24 mouse cellular contexts compared by ENCODE assay signal in the genomic region with DNA sequence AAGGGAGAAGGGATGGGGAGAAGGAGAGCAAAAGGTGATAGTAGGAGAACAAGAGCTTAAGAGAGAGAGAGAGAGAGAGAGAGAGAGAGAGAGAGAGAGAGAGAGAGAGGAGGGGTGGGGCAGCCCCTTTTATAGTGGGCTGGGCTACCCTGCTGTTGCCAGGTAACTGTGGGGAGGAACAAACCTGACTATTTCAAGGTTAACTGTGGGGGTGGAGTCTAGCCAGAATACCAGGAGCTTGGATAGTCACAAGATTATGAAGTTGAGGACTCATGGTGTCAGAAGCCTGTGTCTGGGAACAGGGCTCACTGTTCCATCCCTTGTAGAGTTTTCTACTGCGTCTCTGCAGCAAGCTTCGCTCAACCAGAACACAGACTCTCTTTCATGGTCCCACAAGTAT.
DNase-seq lines count a peak whose midpoint lies in the region; ATAC-seq and TF ChIP-seq lines count a peak whose summit lies in the region.
"Had no signal": no experiment of that assay in that cellular context is flagged by ENCODE, and none has a peak within 500 bp of the region (broad histone marks: within the 10 kb centered on the region; RNA-seq: fewer than 3 reads in every experiment).

No protein-coding gene starts in this region.

- no peak overlapping the region for H3K9ac ChIP-seq in ES-Bruce4 (ENCODE audit: low read depth, poor library complexity, severe bottlenecking)
- H3K9ac ChIP-seq in neural tube, embryonic 15.5 days (replicated peaks) = no peak overlapping the region

- H3K4me2 ChIP-seq in neural tube, embryonic 15.5 days = no peak overlapping the region

- H3K4me3 ChIP-seq in ES-Bruce4 (ENCODE audit: low read depth, low read length) = no peak overlapping the region
- no peak overlapping the region for H3K4me3 ChIP-seq in neural tube, embryonic 15.5 days (replicated peaks)

- no peak for TF ChIP-seq CTCF in ES-Bruce4 (IDR thresholded peaks at IDR 0.05; ENCODE audit: low read depth, low read length)

- H3K27me3 ChIP-seq in ES-Bruce4 (ENCODE audit: control insufficient read depth, insufficient read depth, low read length, poor library complexity, severe bottlenecking) = no peaks in the 10 kb centered on the region
- H3K27me3 ChIP-seq in neural tube, embryonic 15.5 days (replicated peaks) = no peaks in the 10 kb centered on the region
- H3K27me3 ChIP-seq: CH12.LX, Patski had no signal

- peaks cover 1% of the 10 kb centered on the region for H3K4me1 ChIP-seq in ES-Bruce4 (ENCODE audit: control insufficient read depth, insufficient read depth, low read length)
- no peaks in the 10 kb centered on the region for H3K4me1 ChIP-seq in neural tube, embryonic 15.5 days

- no peak for TF ChIP-seq POLR2A in ES-Bruce4 (IDR thresholded peaks at IDR 0.05; ENCODE audit: insufficient read depth, low read length)

- H3K36me3 ChIP-seq in ES-Bruce4 (ENCODE audit: control insufficient read depth, insufficient read depth, low read length, poor library complexity, severe bottlenecking) = no peaks in the 10 kb centered on the region
- H3K36me3 ChIP-seq in neural tube, embryonic 15.5 days = no peaks in the 10 kb centered on the region
- H3K36me3 ChIP-seq: G1E had no signal

- WGBS in neural tube, embryonic 15.5 days = 94% methylated on average over 2 of the region's 2 CpGs

- H3K27ac ChIP-seq in ES-Bruce4 (ENCODE audit: insufficient read depth, low read length) = peak overlapping the region; percentile 22
- no peak overlapping the region for H3K27ac ChIP-seq in neural tube, embryonic 15.5 days (replicated peaks)

- no peak for TF ChIP-seq EP300 in ES-Bruce4 (IDR thresholded peaks at IDR 0.05; ENCODE audit: insufficient read depth, low read depth, low read length)

- no peak for ATAC-seq in neural tube, embryonic 15.5 days (ENCODE audit: low FRiP score)
- ATAC-seq: activated CD4-positive, CD25-positive, alpha-beta regulatory T cell, adult 4 months; CD4-positive, CD25-positive, alpha-beta regulatory T cell, adult 4 months; Patski had no signal

- DNase-seq in ES-CJ7 (ENCODE audit: low read depth, low spot score) = peak; percentile 64
- peak; percentile 69 for DNase-seq in R1 (ENCODE audit: low read depth, low spot score)
- DNase-seq in spleen, postnatal 10 days (ENCODE audit: low spot score in 2 of 2) = no peak
- DNase-seq in adrenal gland, postnatal 36 days = no peak
- DNase-seq: adrenal gland, adult 2 months; adrenal gland, adult 8-10 months; adrenal gland, postnatal 10 days; adrenal gland, postnatal 14 days; adrenal gland, postnatal 25 days; B cell, adult 2 months; cerebellum, adult 11 months; cerebellum, adult 11-12 months; cerebellum, adult 18-20 months; cerebellum, adult 2 months; cerebellum, adult 8-10 months; cerebellum, adult 9-10 months; cerebellum, adult 9-11 months had no signal

- H3K9me3 ChIP-seq in ES-Bruce4 (replicated peaks; ENCODE audit: control insufficient read depth, insufficient read depth, low read length, poor library complexity, severe bottlenecking) = no peaks in the 10 kb centered on the region
- no peaks in the 10 kb centered on the region for H3K9me3 ChIP-seq in neural tube, embryonic 15.5 days (replicated peaks)

Comparison
In these comparisons a context has a peak if more than half of its experiments do, and no peak if none do; other contexts are left out.
1. DNase-seq: peak in ES-CJ7 (single experiment) and R1 (single experiment); none in spleen, postnatal 10 days (0 of 2) and adrenal gland, postnatal 36 days (0 of 2).